Mouse (Mus musculus): ENCODE results near the gene Dlgap1.

- TF ChIP-seq CTCF (IDR thresholded peaks at IDR 0.05; ENCODE audit: low read depth) (no peak), EP300 (IDR thresholded peaks at IDR 0.05; ENCODE audit: low read depth) (no peak)
Observed at GRCm38 (mm10) chr17:70494338-70494737, 525.5 kb downstream of the Dlgap1 start.
